ENCODE assay signal across 8 mouse cellular contexts in the genomic region with DNA sequence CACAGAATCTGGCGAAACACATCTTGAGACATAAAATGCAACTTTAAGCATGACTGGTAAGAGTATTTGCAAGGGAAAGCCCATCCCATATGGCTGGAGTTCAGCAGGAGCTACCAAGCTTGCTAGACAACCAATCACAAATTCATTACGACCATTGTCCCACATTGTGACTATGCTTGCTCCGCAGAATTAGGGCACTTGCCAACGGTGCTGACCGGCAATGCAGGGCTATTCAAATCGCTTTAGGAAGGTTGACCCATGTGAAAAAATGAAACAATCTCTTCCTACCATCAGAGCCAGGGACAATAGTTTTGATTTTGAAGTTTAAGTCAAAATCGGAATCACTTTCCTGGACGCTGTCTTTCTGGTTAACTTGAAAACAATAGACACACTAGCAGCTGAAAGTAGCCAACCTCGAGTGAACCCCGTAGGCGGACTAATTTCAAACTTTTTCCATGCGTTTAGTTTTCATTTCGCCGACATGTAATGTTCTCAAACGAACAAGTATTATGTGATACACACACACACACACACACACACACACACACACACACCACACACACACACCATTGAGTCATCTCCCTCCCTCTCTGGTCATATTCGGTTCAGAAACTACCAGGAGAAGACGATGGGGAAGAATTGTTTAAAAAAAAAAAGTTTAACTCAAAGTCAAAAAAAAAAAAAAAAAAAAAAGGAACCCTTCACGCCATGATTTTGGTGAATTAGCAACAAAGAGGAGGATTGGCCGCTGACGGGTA. TPM values are rescaled to one million over a fixed set of nuclear protein-coding genes. Genes with fewer than 3 reads are reported as not detected.
DNase-seq lines count a peak whose midpoint lies in the region; ATAC-seq lines count a peak whose summit lies in the region.

A gene (plus strand): TSS at position 701 of the 758 bp plus-strand sequence.

- intact Hi-C loops in left cerebral cortex, postnatal 14 days (cut with DNase I): loop anchor here (5.0 kb wide), 2 partner anchors 89 to 91 kb away; a partner anchor contains a TSS

- no peak for ATAC-seq in hindbrain, embryonic 15.5 days (ENCODE audit: low FRiP score, low read depth)
- 0 out of 2 replicates have a peak, but pooled peaks have one; percentile 2 for ATAC-seq in stomach, embryonic 16.5 days (ENCODE audit: insufficient read depth, low FRiP score)

- no peaks in the 10 kb centered on the region for H3K27me3 ChIP-seq in hindbrain, embryonic 15.5 days
- no peaks in the 10 kb centered on the region for H3K27me3 ChIP-seq in megakaryocyte, embryonic 14.5 days (replicated peaks)
- no peaks in the 10 kb centered on the region for H3K27me3 ChIP-seq in stomach, embryonic 16.5 days (ENCODE audit: control insufficient read depth, insufficient read depth, low read length)

- no peaks in the 10 kb centered on the region for H3K9me3 ChIP-seq in hindbrain, embryonic 15.5 days
- no peaks in the 10 kb centered on the region for H3K9me3 ChIP-seq in megakaryocyte, embryonic 14.5 days
- H3K9me3 ChIP-seq in stomach, embryonic 16.5 days (replicated peaks; ENCODE audit: control insufficient read depth, low read length): no peaks in the 10 kb centered on the region

- H3K27ac ChIP-seq in hindbrain, embryonic 15.5 days (replicated peaks): peak within 1 kb of the TSS; percentile 97
- H3K27ac ChIP-seq in stomach, embryonic 16.5 days (ENCODE audit: low read length): peak within 1 kb of the TSS; percentile 94

- peaks cover 31% of the 10 kb centered on the region for H3K4me1 ChIP-seq in hindbrain, embryonic 15.5 days (replicated peaks)
- peaks cover 32% of the 10 kb centered on the region for H3K4me1 ChIP-seq in megakaryocyte, embryonic 14.5 days
- H3K4me1 ChIP-seq in stomach, embryonic 16.5 days (ENCODE audit: control insufficient read depth, insufficient read depth, low read length): peaks cover 22% of the 10 kb centered on the region

- H3K4me3 ChIP-seq in hindbrain, embryonic 15.5 days: peak within 1 kb of the TSS; percentile 93
- H3K4me3 ChIP-seq in megakaryocyte, embryonic 14.5 days (replicated peaks): peak within 1 kb of the TSS; percentile 97
- H3K4me3 ChIP-seq in stomach, embryonic 16.5 days (replicated peaks; ENCODE audit: low read length): peak within 1 kb of the TSS; percentile 68

- peak within 1 kb of the TSS; percentile 93 for H3K4me2 ChIP-seq in hindbrain, embryonic 15.5 days
- peak within 1 kb of the TSS; percentile 92 for H3K4me2 ChIP-seq in stomach, embryonic 16.5 days (ENCODE audit: low read depth, low read length)

- no peaks in the 10 kb centered on the region for H3K36me3 ChIP-seq in hindbrain, embryonic 15.5 days
- H3K36me3 ChIP-seq in megakaryocyte, embryonic 14.5 days (replicated peaks; ENCODE audit: low read length): no peaks in the 10 kb centered on the region
- no peaks in the 10 kb centered on the region for H3K36me3 ChIP-seq in stomach, embryonic 16.5 days (ENCODE audit: control insufficient read depth, insufficient read depth, low read length)

- H3K9ac ChIP-seq in hindbrain, embryonic 15.5 days: peak within 1 kb of the TSS; percentile 86
- peak within 1 kb of the TSS; percentile 93 for H3K9ac ChIP-seq in stomach, embryonic 16.5 days (ENCODE audit: low read length)

- WGBS in hindbrain, embryonic 15.5 days: under 1% methylated on average over 20 of the region's 20 CpGs
- WGBS in stomach, embryonic 16.5 days: 2% methylated on average over 20 of the region's 20 CpGs

- peak; percentile 17 for DNase-seq in ovary, adult 18-20 months (ENCODE audit: low spot score)
- DNase-seq in ovary, postnatal 14 days (ENCODE audit: low spot score): no peak
- peak; percentile 73 for DNase-seq in cerebellum, adult 9-11 months
- peak; percentile 18 to 28 for DNase-seq in gastrocnemius, adult 8-10 months (ENCODE audit: low spot score in 2 of 2)
- no peak for DNase-seq in left cerebral cortex, postnatal 14 days (ENCODE audit: low spot score in 2 of 2)

RNA-seq across cellular contexts. Expression of the gene that starts here (rescaled TPM):
- 10 to 100 TPM; 57.6 to 76.6 (median 67.2) TPM for total RNA-seq in gastrocnemius, adult 8-10 months (2022)
- polyA plus RNA-seq in hindbrain, embryonic 15.5 days (2015; fragmentation: Nextera tagmentation; extraction: Ambion mirVana): 5.7 and 6.3 TPM in 2 replicates
- 10 to 100 TPM; 10.9 to 12.5 TPM for total RNA-seq in left cerebral cortex, postnatal 14 days (2021)
- polyA plus RNA-seq in megakaryocyte, embryonic 14.5 days (2012; ENCODE audit: insufficient read depth, low replicate concordance): 0.39 and 0.47 TPM in 2 replicates
- polyA plus RNA-seq in stomach, embryonic 16.5 days (2015; fragmentation: Nextera tagmentation; extraction: Ambion mirVana): 5.2 and 6.6 TPM in 2 replicates

Comparison
In these comparisons a context has a peak if more than half of its experiments do, and no peak if none do; other contexts are left out.
1. RNA of the gene that starts here (total RNA-seq): 57.6 to 76.6 TPM in gastrocnemius, adult 8-10 months; 10.9 to 12.5 TPM in left cerebral cortex, postnatal 14 days; every median in the first group is over 4 times any median in the second.
2. DNase-seq: peak in ovary, adult 18-20 months (single experiment), cerebellum, adult 9-11 months (single experiment) and gastrocnemius, adult 8-10 months (2 of 2); none in ovary, postnatal 14 days (single experiment) and left cerebral cortex, postnatal 14 days (0 of 2).
3. Peak in every context shown above with its lines, with median percentiles within 50 percentile points of each other: H3K4me3 ChIP-seq.